In genomic region chr6:145585052-145585973, GRCm38 (mm10) we compare ENCODE assay signal across 13 mouse cellular contexts. TPM values are rescaled to one million over a fixed set of nuclear protein-coding genes. Genes with fewer than 3 reads are reported as not detected.
A peak's percentile ranks its signal among the peaks of the same experiment; 100 is the strongest.
DNase-seq lines count a peak whose midpoint lies in the region; ATAC-seq and TF ChIP-seq lines count a peak whose summit lies in the region.
"Had no signal": no experiment of that assay in that cellular context is flagged by ENCODE, and none has a peak within 500 bp of the region (broad histone marks: within the 10 kb centered on the region; RNA-seq: fewer than 3 reads in every experiment).

No protein-coding gene starts in this region.

- H3K4me2 ChIP-seq in forebrain, embryonic 12.5 days = peak overlapping the region; percentile 24
- H3K4me2 ChIP-seq in forebrain, postnatal 0 days (ENCODE audit: low read depth) = peak overlapping the region; percentile 37
- peak overlapping the region; percentile 42 for H3K4me2 ChIP-seq in midbrain, embryonic 13.5 days (replicated peaks)
- H3K4me2 ChIP-seq: liver, embryonic 15.5 days; stomach, embryonic 15.5 days had no signal

- H3K9me3 ChIP-seq in forebrain, embryonic 12.5 days = no peaks in the 10 kb centered on the region
- no peaks in the 10 kb centered on the region for H3K9me3 ChIP-seq in forebrain, postnatal 0 days (ENCODE audit: low read length)
- H3K9me3 ChIP-seq in midbrain, embryonic 13.5 days = no peaks in the 10 kb centered on the region
- H3K9me3 ChIP-seq: liver, embryonic 15.5 days; stomach, embryonic 15.5 days had no signal

- no peaks in the 10 kb centered on the region for H3K36me3 ChIP-seq in forebrain, embryonic 12.5 days (replicated peaks)
- no peaks in the 10 kb centered on the region for H3K36me3 ChIP-seq in forebrain, postnatal 0 days (ENCODE audit: insufficient read depth)
- no peaks in the 10 kb centered on the region for H3K36me3 ChIP-seq in midbrain, embryonic 13.5 days
- H3K36me3 ChIP-seq: liver, embryonic 15.5 days; stomach, embryonic 15.5 days had no signal

- TF ChIP-seq CTCF in forebrain, postnatal 0 days (IDR thresholded peaks at IDR 0.05; ENCODE audit: low read depth) = no peak

- peak; percentile 78; the same call in 1 of the 2 replicates for ATAC-seq in forebrain, embryonic 12.5 days (ENCODE audit: low FRiP score)
- ATAC-seq in forebrain, postnatal 0 days = peak; percentile 95
- peak; percentile 94 for ATAC-seq in midbrain, embryonic 13.5 days

- peak overlapping the region; percentile 76 for H3K27ac ChIP-seq in forebrain, embryonic 12.5 days
- H3K27ac ChIP-seq in forebrain, postnatal 0 days (ENCODE audit: low read depth, low read length) = peak overlapping the region; percentile 70
- H3K27ac ChIP-seq in midbrain, embryonic 13.5 days = peak overlapping the region; percentile 84
- H3K27ac ChIP-seq: liver, embryonic 15.5 days; stomach, embryonic 15.5 days had no signal

- WGBS in forebrain, embryonic 12.5 days = 55% methylated on average over 21 of the region's 21 CpGs
- WGBS in forebrain, postnatal 0 days = 31% methylated on average over 21 of the region's 21 CpGs
- 35% methylated on average over 21 of the region's 21 CpGs for WGBS in midbrain, embryonic 13.5 days

- H3K4me1 ChIP-seq in forebrain, embryonic 12.5 days = peaks cover 15% of the 10 kb centered on the region
- peaks cover 6% of the 10 kb centered on the region; the same call in 1 of the 2 replicates for H3K4me1 ChIP-seq in forebrain, postnatal 0 days (ENCODE audit: insufficient read depth)
- peaks cover 26% of the 10 kb centered on the region for H3K4me1 ChIP-seq in midbrain, embryonic 13.5 days (replicated peaks)
- H3K4me1 ChIP-seq: stomach, embryonic 15.5 days had no signal

- no peak overlapping the region for H3K4me3 ChIP-seq in forebrain, embryonic 12.5 days (replicated peaks)
- H3K4me3 ChIP-seq in forebrain, postnatal 0 days (ENCODE audit: low read depth, low read length) = 0 out of 2 replicates have a peak overlapping the region, but pooled peaks have one; percentile 7
- peak overlapping the region; percentile 13 for H3K4me3 ChIP-seq in midbrain, embryonic 13.5 days (replicated peaks)
- H3K4me3 ChIP-seq: liver, embryonic 15.5 days; stomach, embryonic 15.5 days had no signal

- no peaks in the 10 kb centered on the region for H3K27me3 ChIP-seq in forebrain, embryonic 12.5 days
- no peaks in the 10 kb centered on the region for H3K27me3 ChIP-seq in forebrain, postnatal 0 days (ENCODE audit: insufficient read depth, low read length)
- no peaks in the 10 kb centered on the region for H3K27me3 ChIP-seq in midbrain, embryonic 13.5 days
- H3K27me3 ChIP-seq: liver, embryonic 15.5 days; stomach, embryonic 15.5 days had no signal

- H3K9ac ChIP-seq in forebrain, embryonic 12.5 days = no peak overlapping the region
- H3K9ac ChIP-seq in forebrain, postnatal 0 days = no peak overlapping the region; the same call in 1 of the 2 replicates
- peak overlapping the region; percentile 16; the same call in 1 of the 2 replicates for H3K9ac ChIP-seq in midbrain, embryonic 13.5 days (replicated peaks)
- H3K9ac ChIP-seq: liver, embryonic 15.5 days; stomach, embryonic 15.5 days had no signal

- peak; percentile 7 to 24 for DNase-seq in layer of hippocampus, adult 18-20 months (ENCODE audit: low spot score in 2 of 2)
- no peak for DNase-seq in layer of hippocampus, adult 9-10 months (ENCODE audit: low spot score)
- peak; percentile 72 for DNase-seq in forebrain, postnatal 0 days
- no peak for DNase-seq in ovary, postnatal 10 days (ENCODE audit: low spot score)
- DNase-seq in gastrocnemius, adult 18-20 months (ENCODE audit: low spot score) = no peak
- DNase-seq: gastrocnemius, postnatal 36 days; kidney, postnatal 10 days; lung, postnatal 4 days had no signal

RNA-seq across cellular contexts. Expression of gene Lmntd1, which starts 28.8 kb away (rescaled TPM):
- total RNA-seq in layer of hippocampus, adult 18-20 months (2021) = 1 to 10 TPM in 1 of 2 experiments, under 1 TPM in 1; 0.97 to 1.5 TPM
- polyA plus RNA-seq in forebrain, embryonic 12.5 days (2016; fragmentation: Nextera tagmentation; extraction: Ambion mirVana) = 0.29 and 0.47 TPM in 2 replicates
- total RNA-seq in forebrain, postnatal 0 days (2014; rRNA removed) = 1.4 and 2.1 TPM in 2 replicates
- 1.1 and 1.3 TPM in 2 replicates for polyA plus RNA-seq in forebrain, postnatal 0 days (2015; fragmentation: Nextera tagmentation; extraction: Ambion mirVana)
- polyA plus RNA-seq in midbrain, embryonic 13.5 days (2015; fragmentation: Nextera tagmentation; extraction: Ambion mirVana) = 0.78 and 1.3 TPM in 2 replicates
- not detected for total RNA-seq in gastrocnemius, adult 18-20 months (2021)
- total RNA-seq: gastrocnemius, postnatal 36 days had no signal
- polyA plus RNA-seq: liver, embryonic 15.5 days had no signal

RNA-seq across cellular contexts. Expression of gene Tuba3b, which starts 30.2 kb away (rescaled TPM):
- not detected for total RNA-seq in layer of hippocampus, adult 18-20 months (2021)
- polyA plus RNA-seq in forebrain, embryonic 12.5 days (2016; fragmentation: Nextera tagmentation; extraction: Ambion mirVana) = not detected in 2 replicates
- not detected in 2 replicates for total RNA-seq in forebrain, postnatal 0 days (2014; rRNA removed)
- polyA plus RNA-seq in forebrain, postnatal 0 days (2015; fragmentation: Nextera tagmentation; extraction: Ambion mirVana) = not detected in 2 replicates
- not detected in 2 replicates for polyA plus RNA-seq in midbrain, embryonic 13.5 days (2015; fragmentation: Nextera tagmentation; extraction: Ambion mirVana)
- total RNA-seq in gastrocnemius, adult 18-20 months (2021) = not detected
- total RNA-seq: gastrocnemius, postnatal 36 days; left cerebral cortex, adult 18-20 months had no signal
- polyA plus RNA-seq: stomach, embryonic 15.5 days had no signal

Comparison
In these comparisons a context has a peak if more than half of its experiments do, and no peak if none do; other contexts are left out.
1. DNase-seq: peak in layer of hippocampus, adult 18-20 months (2 of 2) and forebrain, postnatal 0 days (single experiment); none in layer of hippocampus, adult 9-10 months (single experiment), ovary, postnatal 10 days (single experiment) and gastrocnemius, adult 18-20 months (single experiment).
2. Peak in every context shown above with its lines, with median percentiles within 50 percentile points of each other: ATAC-seq, H3K27ac ChIP-seq and H3K4me2 ChIP-seq.